Mouse (Mus musculus) liver, adult 2 months (tissue): ENCODE measurements around the gene Sult2a7.

Experiments used
- CTCF ChIP-seq: fragments of 200-500 bp; IDR thresholded peaks from 2 replicates; pipeline ENCODE4 v1.5.1; 2011; ENCODE audit warnings: low read depth, low read length, control low read depth
- POLR2A ChIP-seq: fragments of 200-500 bp; IDR thresholded peaks from 2 replicates; pipeline ENCODE4 v1.6.1; 2011; ENCODE audit warnings: low read length, control low read depth; ENCODE audit not compliant: insufficient read depth; ENCODE audit errors: extremely low read depth

DNA sequence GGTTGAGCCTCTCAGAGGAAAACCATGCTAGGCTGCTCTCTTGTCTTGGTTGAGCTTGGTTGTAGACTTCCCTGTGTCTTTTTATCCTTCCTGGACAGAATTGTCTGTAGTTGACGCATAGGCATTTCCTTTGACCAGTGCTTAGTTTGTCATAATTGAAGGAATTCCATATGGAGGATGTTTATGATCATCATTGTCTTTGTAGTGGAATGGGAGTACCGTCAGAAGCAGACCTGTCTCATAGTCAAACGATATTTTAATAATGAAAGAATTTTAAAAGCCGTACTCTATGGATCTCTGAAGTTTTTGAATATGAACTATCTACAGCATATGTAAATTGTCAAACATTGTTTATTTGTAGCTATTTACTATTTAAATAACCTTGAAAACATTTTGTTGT is at the start of gene Sult2a7:
- TF ChIP-seq CTCF (no peak), POLR2A (no peak)
